Mouse (Mus musculus): ENCODE results near the gene Itga3. TPM values are rescaled to one million over a fixed set of nuclear protein-coding genes. Genes with fewer than 3 reads are reported as not detected.
A peak's percentile ranks its signal among the peaks of the same experiment; 100 is the strongest.

The Itga3 gene
- total RNA-seq, 2 experiments from 2014 or later: 10.3 to 16.1 TPM

GRCm38 (mm10) chr11:95088286-95088685 is 11.7 kb upstream of the Itga3 start:
- no peak for DNase-seq (ENCODE audit: low spot score in 2 of 2)
- TF ChIP-seq CTCF (conservative IDR thresholded peaks at IDR 0.05): no peak
- Histone ChIP-seq H3K27ac (peak overlapping the region; percentile 36), H3K4me3 (no peak overlapping the region)

GRCm38 (mm10) chr11:95087301-95088228 is 11.0 kb upstream of the Itga3 start:
- no peak overlapping the region for H3K4me3 ChIP-seq
- no peak for DNase-seq (ENCODE audit: low spot score in 2 of 2)
- H3K27ac ChIP-seq: no peak overlapping the region
- TF ChIP-seq CTCF (conservative IDR thresholded peaks at IDR 0.05): no peak

- Histone ChIP-seq H3K4me3 (no peak overlapping the region), H3K27ac (no peak overlapping the region)
- no peak for TF ChIP-seq CTCF (conservative IDR thresholded peaks at IDR 0.05)
- no peak for DNase-seq (ENCODE audit: low spot score in 2 of 2)
Observed at GRCm38 (mm10) chr11:95086229-95086628, 9.6 kb upstream of the Itga3 start.

GRCm38 (mm10) chr11:95085710-95086109 is 9.1 kb upstream of the Itga3 start:
- no peak for DNase-seq (ENCODE audit: low spot score in 2 of 2)
- Histone ChIP-seq H3K4me3 (no peak overlapping the region), H3K27ac (no peak overlapping the region)
- no peak for TF ChIP-seq CTCF (conservative IDR thresholded peaks at IDR 0.05)

GRCm38 (mm10) chr11:95084811-95085382 is 8.3 kb upstream of the Itga3 start:
- Histone ChIP-seq H3K27ac (no peak overlapping the region), H3K4me3 (no peak overlapping the region)
- no peak for TF ChIP-seq CTCF (conservative IDR thresholded peaks at IDR 0.05)
- no peak for DNase-seq (ENCODE audit: low spot score in 2 of 2)

GRCm38 (mm10) chr11:95084175-95084574 is 7.6 kb upstream of the Itga3 start:
- no peak for TF ChIP-seq CTCF (conservative IDR thresholded peaks at IDR 0.05)
- no peak for DNase-seq (ENCODE audit: low spot score in 2 of 2)
- H3K4me3 ChIP-seq: no peak overlapping the region
- no peak overlapping the region for H3K27ac ChIP-seq

- H3K27ac ChIP-seq: no peak overlapping the region
- no peak for DNase-seq (ENCODE audit: low spot score in 2 of 2)
- H3K4me3 ChIP-seq: no peak overlapping the region
- TF ChIP-seq CTCF (conservative IDR thresholded peaks at IDR 0.05): no peak
Observed at GRCm38 (mm10) chr11:95082896-95083295, 6.3 kb upstream of the Itga3 start.

- DNase-seq (ENCODE audit: low spot score in 2 of 2): no peak
- no peak for TF ChIP-seq CTCF (conservative IDR thresholded peaks at IDR 0.05)
- H3K27ac ChIP-seq: no peak overlapping the region
- no peak overlapping the region for H3K4me3 ChIP-seq
Observed at GRCm38 (mm10) chr11:95080783-95081182, 4.2 kb upstream of the Itga3 start.

- no peak for DNase-seq (ENCODE audit: low spot score in 2 of 2)
- TF ChIP-seq CTCF (conservative IDR thresholded peaks at IDR 0.05): no peak
- Histone ChIP-seq H3K4me3 (no peak overlapping the region), H3K27ac (no peak overlapping the region)
Observed at GRCm38 (mm10) chr11:95079256-95079875, 2.8 kb upstream of the Itga3 start.

GRCm38 (mm10) chr11:95077956-95078355 is 1.4 kb upstream of the Itga3 start:
- no peak overlapping the region for H3K27ac ChIP-seq
- no peak for DNase-seq (ENCODE audit: low spot score in 2 of 2)
- TF ChIP-seq CTCF (conservative IDR thresholded peaks at IDR 0.05): no peak
- H3K4me3 ChIP-seq: no peak overlapping the region

GRCm38 (mm10) chr11:95076041-95076535 is 513 bp downstream of the Itga3 start:
- peak overlapping the region; percentile 68 for H3K4me3 ChIP-seq
- peak overlapping the region; percentile 75 for H3K27ac ChIP-seq
- peak; percentile 8 to 33 for DNase-seq (ENCODE audit: low spot score in 2 of 2)
- peak; percentile 69 for TF ChIP-seq CTCF (conservative IDR thresholded peaks at IDR 0.05)

GRCm38 (mm10) chr11:95075197-95076040 is 1.2 kb downstream of the Itga3 start:
- no peak for DNase-seq (ENCODE audit: low spot score in 2 of 2)

More at GRCm38 (mm10) chr11:95075197-95076040, 1.2 kb downstream of the Itga3 start:
- H3K27ac ChIP-seq: no peak overlapping the region
- peak overlapping the region; percentile 68 for H3K4me3 ChIP-seq
- TF ChIP-seq CTCF (conservative IDR thresholded peaks at IDR 0.05): 0 out of 2 replicates have a peak, but pooled peaks have one; percentile 16

All from layer of hippocampus, adult 2 months (tissue).